Mouse (Mus musculus): ENCODE results near the gene Strbp. TPM values are rescaled to one million over a fixed set of nuclear protein-coding genes. Genes with fewer than 3 reads are reported as not detected.

Strbp gene
- polyA plus RNA-seq (2015; fragmentation: Nextera tagmentation; extraction: Ambion mirVana): 108 and 119 TPM in 2 replicates

- Histone ChIP-seq H3K4me2 (ENCODE audit: low read length) (peak within 1 kb of the TSS; percentile 86), H3K27ac (ENCODE audit: low read length) (peak within 1 kb of the TSS; percentile 99), H3K27me3 (ENCODE audit: control insufficient read depth, insufficient read depth, low read depth, low read length) (no peaks in the 10 kb centered on the region), H3K4me3 (ENCODE audit: low read depth, low read length) (peak within 1 kb of the TSS; percentile 98), H3K4me1 (ENCODE audit: control insufficient read depth, insufficient read depth, low read length) (peaks cover 26% of the 10 kb centered on the region), H3K36me3 (ENCODE audit: control insufficient read depth, insufficient read depth, low read length) (no peaks in the 10 kb centered on the region), H3K9me3 (replicated peaks; ENCODE audit: control insufficient read depth, low read length, poor library complexity, severe bottlenecking) (no peaks in the 10 kb centered on the region), H3K9ac (ENCODE audit: low read depth, low read length) (peak within 1 kb of the TSS; percentile 100)
- ATAC-seq: peak; percentile 91
- WGBS: 0% methylated on average over 91 of the region's 98 CpGs
Measured at GRCm38 (mm10) chr2:37703230-37703954, at the start of gene Strbp. Gene Strbp, minus strand, starts transcription at chr2:37703859.

GRCm38 (mm10) chr2:37751114-37751513 lies 47.5 kb upstream of the Strbp start:
- Histone ChIP-seq H3K4me2 (ENCODE audit: low read length) (no peak overlapping the region), H3K27ac (ENCODE audit: low read length) (no peak overlapping the region), H3K4me1 (ENCODE audit: control insufficient read depth, insufficient read depth, low read length) (peaks cover 12% of the 10 kb centered on the region), H3K4me3 (ENCODE audit: low read depth, low read length) (no peak overlapping the region), H3K9me3 (replicated peaks; ENCODE audit: control insufficient read depth, low read length, poor library complexity, severe bottlenecking) (no peaks in the 10 kb centered on the region), H3K27me3 (ENCODE audit: control insufficient read depth, insufficient read depth, low read depth, low read length) (no peaks in the 10 kb centered on the region), H3K36me3 (ENCODE audit: control insufficient read depth, insufficient read depth, low read length) (no peaks in the 10 kb centered on the region), H3K9ac (ENCODE audit: low read depth, low read length) (no peak overlapping the region)
- no peak for ATAC-seq
- WGBS: 93% methylated on average over 1 of the region's 1 CpGs

GRCm38 (mm10) chr2:37749323-37749722 lies 45.7 kb upstream of the Strbp start:
- Histone ChIP-seq H3K4me1 (ENCODE audit: control insufficient read depth, insufficient read depth, low read length) (peaks cover 12% of the 10 kb centered on the region), H3K27ac (ENCODE audit: low read length) (no peak overlapping the region), H3K9me3 (replicated peaks; ENCODE audit: control insufficient read depth, low read length, poor library complexity, severe bottlenecking) (no peaks in the 10 kb centered on the region), H3K4me2 (ENCODE audit: low read length) (no peak overlapping the region), H3K36me3 (ENCODE audit: control insufficient read depth, insufficient read depth, low read length) (no peaks in the 10 kb centered on the region), H3K27me3 (ENCODE audit: control insufficient read depth, insufficient read depth, low read depth, low read length) (no peaks in the 10 kb centered on the region), H3K4me3 (ENCODE audit: low read depth, low read length) (no peak overlapping the region), H3K9ac (ENCODE audit: low read depth, low read length) (no peak overlapping the region)
- no peak for ATAC-seq
- WGBS: 85% methylated on average over 6 of the region's 6 CpGs

GRCm38 (mm10) chr2:37748442-37749066 lies 44.9 kb upstream of the Strbp start:
- Histone ChIP-seq H3K4me3 (ENCODE audit: low read depth, low read length) (no peak overlapping the region), H3K27ac (ENCODE audit: low read length) (peak overlapping the region; percentile 30; the same call in 1 of the 2 replicates), H3K9me3 (replicated peaks; ENCODE audit: control insufficient read depth, low read length, poor library complexity, severe bottlenecking) (no peaks in the 10 kb centered on the region), H3K4me1 (ENCODE audit: control insufficient read depth, insufficient read depth, low read length) (peaks cover 12% of the 10 kb centered on the region), H3K9ac (ENCODE audit: low read depth, low read length) (no peak overlapping the region), H3K36me3 (ENCODE audit: control insufficient read depth, insufficient read depth, low read length) (no peaks in the 10 kb centered on the region), H3K4me2 (ENCODE audit: low read length) (no peak overlapping the region), H3K27me3 (ENCODE audit: control insufficient read depth, insufficient read depth, low read depth, low read length) (no peaks in the 10 kb centered on the region)
- 52% methylated on average over 10 of the region's 10 CpGs for WGBS
- 0 out of 2 replicates have a peak, but pooled peaks have one; percentile 37 for ATAC-seq

GRCm38 (mm10) chr2:37747909-37748308 lies 44.2 kb upstream of the Strbp start:
- peak; percentile 66; the same call in 1 of the 2 replicates for ATAC-seq
- H3K27ac ChIP-seq (ENCODE audit: low read length): peak overlapping the region; percentile 30; the same call in 1 of the 2 replicates

GRCm38 (mm10) chr2:37746293-37747049 lies 42.8 kb upstream of the Strbp start:
- ATAC-seq: no peak
- no peak overlapping the region for H3K4me3 ChIP-seq (ENCODE audit: low read depth, low read length)
- no peak overlapping the region for H3K27ac ChIP-seq (ENCODE audit: low read length)
- no peaks in the 10 kb centered on the region for H3K36me3 ChIP-seq (ENCODE audit: control insufficient read depth, insufficient read depth, low read length)
- H3K4me1 ChIP-seq (ENCODE audit: control insufficient read depth, insufficient read depth, low read length): peaks cover 14% of the 10 kb centered on the region
- H3K27me3 ChIP-seq (ENCODE audit: control insufficient read depth, insufficient read depth, low read depth, low read length): no peaks in the 10 kb centered on the region
- no peak overlapping the region for H3K4me2 ChIP-seq (ENCODE audit: low read length)
- H3K9ac ChIP-seq (ENCODE audit: low read depth, low read length): no peak overlapping the region
- H3K9me3 ChIP-seq (replicated peaks; ENCODE audit: control insufficient read depth, low read length, poor library complexity, severe bottlenecking): no peaks in the 10 kb centered on the region
- WGBS: 90% methylated on average over 5 of the region's 5 CpGs

More at GRCm38 (mm10) chr2:37747909-37748308, 44.2 kb upstream of the Strbp start:
- Histone ChIP-seq H3K36me3 (ENCODE audit: control insufficient read depth, insufficient read depth, low read length) (no peaks in the 10 kb centered on the region), H3K4me3 (ENCODE audit: low read depth, low read length) (no peak overlapping the region), H3K4me2 (ENCODE audit: low read length) (no peak overlapping the region), H3K4me1 (ENCODE audit: control insufficient read depth, insufficient read depth, low read length) (peaks cover 12% of the 10 kb centered on the region), H3K27me3 (ENCODE audit: control insufficient read depth, insufficient read depth, low read depth, low read length) (no peaks in the 10 kb centered on the region), H3K9ac (ENCODE audit: low read depth, low read length) (no peak overlapping the region), H3K9me3 (replicated peaks; ENCODE audit: control insufficient read depth, low read length, poor library complexity, severe bottlenecking) (no peaks in the 10 kb centered on the region)
- WGBS: 46% methylated on average over 2 of the region's 2 CpGs

- Histone ChIP-seq H3K27me3 (ENCODE audit: control insufficient read depth, insufficient read depth, low read depth, low read length) (no peaks in the 10 kb centered on the region), H3K27ac (ENCODE audit: low read length) (no peak overlapping the region), H3K4me2 (ENCODE audit: low read length) (no peak overlapping the region), H3K36me3 (ENCODE audit: control insufficient read depth, insufficient read depth, low read length) (no peaks in the 10 kb centered on the region), H3K9me3 (replicated peaks; ENCODE audit: control insufficient read depth, low read length, poor library complexity, severe bottlenecking) (no peaks in the 10 kb centered on the region), H3K9ac (ENCODE audit: low read depth, low read length) (no peak overlapping the region), H3K4me1 (ENCODE audit: control insufficient read depth, insufficient read depth, low read length) (peaks cover 14% of the 10 kb centered on the region), H3K4me3 (ENCODE audit: low read depth, low read length) (no peak overlapping the region)
- ATAC-seq: no peak
- WGBS: 84% methylated on average over 10 of the region's 10 CpGs
Measured at GRCm38 (mm10) chr2:37744773-37745395, 41.2 kb upstream of the Strbp start.

GRCm38 (mm10) chr2:37741806-37742554 lies 38.3 kb upstream of the Strbp start:
- no peak overlapping the region for H3K9ac ChIP-seq (ENCODE audit: low read depth, low read length)
- no peaks in the 10 kb centered on the region for H3K36me3 ChIP-seq (ENCODE audit: control insufficient read depth, insufficient read depth, low read length)
- H3K4me2 ChIP-seq (ENCODE audit: low read length): no peak overlapping the region; the same call in 1 of the 2 replicates
- WGBS: 60% methylated on average over 20 of the region's 20 CpGs
- no peak overlapping the region for H3K4me3 ChIP-seq (ENCODE audit: low read depth, low read length)
- H3K4me1 ChIP-seq (ENCODE audit: control insufficient read depth, insufficient read depth, low read length): peaks cover 2% of the 10 kb centered on the region; the same call in 1 of the 2 replicates
- peak overlapping the region; percentile 6; the same call in 1 of the 2 replicates for H3K27ac ChIP-seq (ENCODE audit: low read length)
- ATAC-seq: peak; percentile 58; the same call in 1 of the 2 replicates
- no peaks in the 10 kb centered on the region for H3K27me3 ChIP-seq (ENCODE audit: control insufficient read depth, insufficient read depth, low read depth, low read length)
- no peaks in the 10 kb centered on the region for H3K9me3 ChIP-seq (replicated peaks; ENCODE audit: control insufficient read depth, low read length, poor library complexity, severe bottlenecking)
